Mouse (Mus musculus): ENCODE results near the gene Bdh1.
"Not testable (repeated sequence)": the region's sequence is repeated elsewhere in the genome, so short reads cannot be mapped to it uniquely, and the experiment has no call there.

The Bdh1 gene

GRCm38 (mm10) chr16:31464953-31465352, 42.9 kb downstream of the Bdh1 start:
- DNase-seq (ENCODE audit: low spot score in 2 of 2), result no peak

- DNase-seq (ENCODE audit: low spot score in 2 of 2), result peak; percentile 27 to 30
These were observed 43.5 kb downstream of the Bdh1 start for GRCm38 (mm10) chr16:31465630-31466029.

GRCm38 (mm10) chr16:31466106-31466505, 44.0 kb downstream of the Bdh1 start:
- no peak for DNase-seq (ENCODE audit: low spot score in 2 of 2)

- DNase-seq (ENCODE audit: low spot score in 2 of 2), result not testable (repeated sequence)
These were observed 48.7 kb downstream of the Bdh1 start for GRCm38 (mm10) chr16:31470819-31471218.

- DNase-seq (ENCODE audit: low spot score in 2 of 2), result no peak
These were observed 49.9 kb downstream of the Bdh1 start for GRCm38 (mm10) chr16:31471994-31472393.

GRCm38 (mm10) chr16:31473226-31473625, 51.1 kb downstream of the Bdh1 start:
- no peak for DNase-seq (ENCODE audit: low spot score in 2 of 2)

GRCm38 (mm10) chr16:31475123-31475968, 53.3 kb downstream of the Bdh1 start:
- DNase-seq (ENCODE audit: low spot score in 2 of 2), result no peak

GRCm38 (mm10) chr16:31476872-31477603, 55.0 kb downstream of the Bdh1 start:
- DNase-seq (ENCODE audit: low spot score in 2 of 2), result no peak

GRCm38 (mm10) chr16:31485336-31485735, 63.3 kb downstream of the Bdh1 start:
- DNase-seq (ENCODE audit: low spot score in 2 of 2), result no peak

GRCm38 (mm10) chr16:31487266-31487665, 65.2 kb downstream of the Bdh1 start:
- no peak for DNase-seq (ENCODE audit: low spot score in 2 of 2)

- DNase-seq (ENCODE audit: low spot score in 2 of 2), result no peak
These were observed 67.0 kb downstream of the Bdh1 start for GRCm38 (mm10) chr16:31489096-31489495.

GRCm38 (mm10) chr16:31490967-31491366, 68.9 kb downstream of the Bdh1 start:
- DNase-seq (ENCODE audit: low spot score in 2 of 2), result no peak

GRCm38 (mm10) chr16:31492921-31493549, 71.0 kb downstream of the Bdh1 start:
- peak; percentile 38 to 52 for DNase-seq (ENCODE audit: low spot score in 2 of 2)

- DNase-seq (ENCODE audit: low spot score in 2 of 2), result no peak
These were observed 71.5 kb downstream of the Bdh1 start for GRCm38 (mm10) chr16:31493550-31493965.

GRCm38 (mm10) chr16:31493991-31494390, 71.9 kb downstream of the Bdh1 start:
- DNase-seq (ENCODE audit: low spot score in 2 of 2), result peak in 1 of 2 experiments; percentile 43

GRCm38 (mm10) chr16:31495356-31495755, 73.3 kb downstream of the Bdh1 start:
- no peak for DNase-seq (ENCODE audit: low spot score in 2 of 2)

GRCm38 (mm10) chr16:31495769-31496168, 73.7 kb downstream of the Bdh1 start:
- no peak for DNase-seq (ENCODE audit: low spot score in 2 of 2)

GRCm38 (mm10) chr16:31498336-31498735, 76.3 kb downstream of the Bdh1 start:
- DNase-seq (ENCODE audit: low spot score in 2 of 2), result no peak

- DNase-seq (ENCODE audit: low spot score in 2 of 2), result no peak
These were observed 76.9 kb downstream of the Bdh1 start for GRCm38 (mm10) chr16:31499021-31499420.

GRCm38 (mm10) chr16:31499681-31500310, 77.7 kb downstream of the Bdh1 start:
- DNase-seq (ENCODE audit: low spot score in 2 of 2), result no peak

- no peak for DNase-seq (ENCODE audit: low spot score in 2 of 2)
These were observed 78.5 kb downstream of the Bdh1 start for GRCm38 (mm10) chr16:31500532-31500931.

Data from urinary bladder, postnatal 36 days (tissue).